Mouse (Mus musculus): ENCODE data around the gene Hcst. TPM values are rescaled to one million over a fixed set of nuclear protein-coding genes. Genes with fewer than 3 reads are reported as not detected.

The Hcst gene
- polyA plus RNA-seq, 1 experiment from 2014 or later, result 1.0 TPM

DNA sequence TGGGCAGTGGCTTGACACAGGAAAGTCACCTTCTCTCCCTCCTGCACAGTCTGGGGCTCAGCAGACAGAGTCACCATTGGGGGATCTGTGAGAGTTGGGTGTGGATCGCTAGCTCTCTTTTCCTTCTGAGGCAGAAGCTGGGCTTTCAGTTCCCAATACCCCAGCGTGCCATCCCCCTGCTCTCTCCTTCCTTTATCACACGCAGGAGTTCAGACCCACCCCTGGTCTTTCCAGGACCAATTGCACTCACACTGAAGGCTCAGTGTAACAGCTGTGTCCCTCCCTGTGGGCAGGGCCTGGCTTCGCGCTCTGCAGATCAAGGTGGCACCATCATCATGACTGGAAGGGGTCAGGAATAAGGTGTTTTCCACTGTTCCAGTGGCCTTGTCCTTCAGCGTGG is 34.6 kb upstream of the Hcst start:
- ATAC-seq (replicated peaks; ENCODE audit: low FRiP score), result no peak
- Histone ChIP-seq H3K27me3 (ENCODE audit: control insufficient read depth, insufficient read depth, low read length) (peaks cover 67% of the 10 kb centered on the region), H3K9ac (ENCODE audit: low read length) (no peak overlapping the region), H3K9me3 (ENCODE audit: control insufficient read depth, low read length) (no peaks in the 10 kb centered on the region), H3K36me3 (ENCODE audit: control insufficient read depth, insufficient read depth, low read length) (no peaks in the 10 kb centered on the region), H3K4me1 (replicated peaks; ENCODE audit: control insufficient read depth, insufficient read depth, low read length) (peaks cover 14% of the 10 kb centered on the region), H3K27ac (ENCODE audit: low read depth, low read length) (no peak overlapping the region), H3K4me3 (ENCODE audit: low read depth, low read length) (no peak overlapping the region), H3K4me2 (ENCODE audit: low read depth, low read length, severe bottlenecking) (no peak overlapping the region)
- WGBS, result 6% methylated on average over 6 of the region's 6 CpGs
- DNase-seq (ENCODE audit: low spot score), result no peak

DNA sequence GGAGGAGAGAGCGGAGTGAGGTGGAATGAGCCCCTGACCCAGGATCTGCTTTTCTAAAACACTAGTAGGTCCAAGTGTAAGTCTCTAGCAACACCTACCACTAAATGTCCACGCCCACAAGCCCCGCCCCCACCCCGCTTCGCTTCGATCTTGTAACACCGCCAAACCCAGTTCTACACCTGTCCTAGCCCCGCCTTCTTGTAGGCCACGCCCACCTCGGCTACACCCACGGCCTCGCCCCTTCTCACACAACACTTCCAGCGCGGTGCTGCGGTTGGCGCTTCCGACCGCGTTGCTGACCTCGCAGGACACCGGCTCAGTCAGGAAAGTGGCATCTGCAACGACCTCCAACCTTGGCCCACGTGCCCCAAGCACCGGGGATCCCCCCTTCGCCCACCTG is 34.1 kb upstream of the Hcst start:
- no peaks in the 10 kb centered on the region for H3K9me3 ChIP-seq (ENCODE audit: control insufficient read depth, low read length)
- H3K9ac ChIP-seq (ENCODE audit: low read length), result no peak overlapping the region
- H3K36me3 ChIP-seq (ENCODE audit: control insufficient read depth, insufficient read depth, low read length), result no peaks in the 10 kb centered on the region
- H3K4me3 ChIP-seq (ENCODE audit: low read depth, low read length), result no peak overlapping the region
- ATAC-seq (replicated peaks; ENCODE audit: low FRiP score), result no peak
- H3K4me1 ChIP-seq (replicated peaks; ENCODE audit: control insufficient read depth, insufficient read depth, low read length), result peaks cover 14% of the 10 kb centered on the region
- no peak overlapping the region for H3K27ac ChIP-seq (ENCODE audit: low read depth, low read length)
- no peak overlapping the region for H3K4me2 ChIP-seq (ENCODE audit: low read depth, low read length, severe bottlenecking)
- H3K27me3 ChIP-seq (ENCODE audit: control insufficient read depth, insufficient read depth, low read length), result peaks cover 63% of the 10 kb centered on the region
- DNase-seq (ENCODE audit: low spot score), result no peak
- WGBS, result 2% methylated on average over 25 of the region's 25 CpGs

DNA sequence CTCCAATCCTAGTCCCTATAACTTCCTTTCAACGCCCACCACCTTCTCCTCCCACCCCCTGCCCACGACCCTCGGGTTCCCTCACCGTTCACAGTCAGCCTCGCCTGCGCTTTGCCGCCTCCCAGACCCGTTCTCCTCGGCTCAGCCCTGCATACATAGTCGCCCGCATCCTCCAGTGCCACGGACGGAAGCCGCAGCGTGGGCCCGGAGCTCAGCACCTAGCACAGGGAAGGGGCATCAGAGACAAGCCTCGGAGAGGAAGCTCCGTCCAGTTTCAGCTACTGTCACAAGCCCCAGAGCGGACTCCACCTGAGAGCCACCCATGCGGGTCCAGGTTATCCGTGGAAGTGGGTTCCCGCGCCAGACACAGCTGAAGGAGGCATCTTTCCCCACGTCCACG is 33.7 kb upstream of the Hcst start:
- ATAC-seq (replicated peaks; ENCODE audit: low FRiP score), result no peak
- Histone ChIP-seq H3K4me1 (replicated peaks; ENCODE audit: control insufficient read depth, insufficient read depth, low read length) (peaks cover 14% of the 10 kb centered on the region), H3K4me2 (ENCODE audit: low read depth, low read length, severe bottlenecking) (no peak overlapping the region), H3K9me3 (ENCODE audit: control insufficient read depth, low read length) (no peaks in the 10 kb centered on the region), H3K4me3 (ENCODE audit: low read depth, low read length) (no peak overlapping the region), H3K36me3 (ENCODE audit: control insufficient read depth, insufficient read depth, low read length) (no peaks in the 10 kb centered on the region), H3K27me3 (ENCODE audit: control insufficient read depth, insufficient read depth, low read length) (peaks cover 59% of the 10 kb centered on the region), H3K9ac (ENCODE audit: low read length) (no peak overlapping the region), H3K27ac (ENCODE audit: low read depth, low read length) (no peak overlapping the region)
- 15% methylated on average over 25 of the region's 25 CpGs for WGBS
- DNase-seq (ENCODE audit: low spot score), result no peak

DNA sequence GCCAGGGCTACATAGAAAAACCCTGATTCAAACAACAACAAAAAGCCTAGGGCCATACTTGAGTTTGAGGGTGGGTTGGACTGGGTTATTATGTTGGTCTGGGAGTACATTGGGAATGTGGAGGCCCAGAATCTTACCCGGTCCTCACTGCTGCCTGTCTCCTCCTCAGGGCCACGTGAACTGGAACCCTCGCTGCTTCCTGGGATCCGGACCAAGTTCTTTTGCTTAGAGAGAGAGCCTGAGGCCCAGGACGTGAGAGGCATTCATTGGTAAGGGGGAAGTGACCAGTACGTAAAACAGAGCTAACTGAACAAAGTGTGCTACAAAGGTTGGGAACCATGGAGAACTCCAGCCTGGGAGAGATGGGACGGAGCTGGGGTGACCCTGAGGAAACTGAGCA is 30.6 kb upstream of the Hcst start:
- Histone ChIP-seq H3K4me2 (ENCODE audit: low read depth, low read length, severe bottlenecking) (no peak overlapping the region), H3K27ac (ENCODE audit: low read depth, low read length) (no peak overlapping the region), H3K36me3 (ENCODE audit: control insufficient read depth, insufficient read depth, low read length) (no peaks in the 10 kb centered on the region), H3K4me3 (ENCODE audit: low read depth, low read length) (no peak overlapping the region), H3K27me3 (ENCODE audit: control insufficient read depth, insufficient read depth, low read length) (peaks cover 29% of the 10 kb centered on the region), H3K4me1 (replicated peaks; ENCODE audit: control insufficient read depth, insufficient read depth, low read length) (0 out of 2 replicates have a peak, but pooled peaks cover 3% of the 10 kb centered on the region), H3K9ac (ENCODE audit: low read length) (no peak overlapping the region), H3K9me3 (ENCODE audit: control insufficient read depth, low read length) (no peaks in the 10 kb centered on the region)
- 70% methylated on average over 7 of the region's 7 CpGs for WGBS
- ATAC-seq (replicated peaks; ENCODE audit: low FRiP score) (no peak), DNase-seq (ENCODE audit: low spot score) (no peak)

DNA sequence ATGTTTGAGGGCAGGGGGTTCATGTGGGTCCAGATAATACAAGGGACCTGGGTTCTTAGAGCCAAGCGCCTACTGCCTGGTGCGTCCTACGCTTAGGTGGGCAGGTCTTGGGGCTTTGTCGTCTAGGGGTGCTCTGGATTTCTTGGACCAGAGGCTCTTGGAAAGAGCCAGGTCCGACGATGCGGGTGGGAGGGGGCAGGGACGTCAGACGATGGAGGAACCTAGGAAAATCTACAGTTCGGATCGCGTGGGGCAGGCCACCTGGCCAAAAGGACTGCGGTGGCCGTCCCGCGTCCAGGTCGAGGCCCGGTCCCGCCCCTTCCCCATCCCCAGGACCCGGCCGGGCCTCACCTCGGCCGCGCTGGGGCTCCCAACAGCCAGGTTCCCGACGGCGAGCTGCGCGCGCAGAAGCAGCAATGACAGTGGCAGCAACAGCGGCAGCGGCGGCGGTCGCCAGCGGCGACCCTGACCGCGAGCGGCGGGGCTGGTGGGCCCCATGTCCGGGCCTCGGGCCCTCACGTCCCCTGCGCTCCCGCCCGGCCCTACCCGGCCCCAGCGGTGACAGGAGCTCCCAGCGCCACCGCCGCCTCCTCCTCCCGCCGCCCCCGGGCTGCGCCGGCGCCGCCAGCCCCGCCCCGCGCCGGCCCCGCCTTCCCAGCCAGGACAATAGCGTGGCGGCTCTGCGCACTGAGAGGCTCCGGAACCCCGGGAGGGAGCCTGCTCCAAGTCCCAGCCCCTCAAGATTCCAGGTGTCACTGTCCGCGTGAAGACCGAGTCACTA is 25.5 kb upstream of the Hcst start, which contains the start of gene Aplp1:
Gene Aplp1, minus strand, starts transcription at position 565 of the 781 bp plus-strand sequence.
- Histone ChIP-seq H3K36me3 (ENCODE audit: control insufficient read depth, insufficient read depth, low read length) (no peaks in the 10 kb centered on the region), H3K9me3 (ENCODE audit: control insufficient read depth, low read length) (no peaks in the 10 kb centered on the region), H3K4me1 (replicated peaks; ENCODE audit: control insufficient read depth, insufficient read depth, low read length) (peaks cover 5% of the 10 kb centered on the region), H3K27ac (ENCODE audit: low read depth, low read length) (peak within 1 kb of the TSS; percentile 75), H3K4me2 (ENCODE audit: low read depth, low read length, severe bottlenecking) (peak within 1 kb of the TSS; percentile 79), H3K4me3 (ENCODE audit: low read depth, low read length) (peak within 1 kb of the TSS; percentile 75), H3K27me3 (ENCODE audit: control insufficient read depth, insufficient read depth, low read length) (no peaks in the 10 kb centered on the region), H3K9ac (ENCODE audit: low read length) (peak within 1 kb of the TSS; percentile 74)
- under 1% methylated on average over 69 of the region's 72 CpGs for WGBS
- ATAC-seq (replicated peaks; ENCODE audit: low FRiP score), result peak; percentile 82
- DNase-seq (ENCODE audit: low spot score), result peak; percentile 87

DNA sequence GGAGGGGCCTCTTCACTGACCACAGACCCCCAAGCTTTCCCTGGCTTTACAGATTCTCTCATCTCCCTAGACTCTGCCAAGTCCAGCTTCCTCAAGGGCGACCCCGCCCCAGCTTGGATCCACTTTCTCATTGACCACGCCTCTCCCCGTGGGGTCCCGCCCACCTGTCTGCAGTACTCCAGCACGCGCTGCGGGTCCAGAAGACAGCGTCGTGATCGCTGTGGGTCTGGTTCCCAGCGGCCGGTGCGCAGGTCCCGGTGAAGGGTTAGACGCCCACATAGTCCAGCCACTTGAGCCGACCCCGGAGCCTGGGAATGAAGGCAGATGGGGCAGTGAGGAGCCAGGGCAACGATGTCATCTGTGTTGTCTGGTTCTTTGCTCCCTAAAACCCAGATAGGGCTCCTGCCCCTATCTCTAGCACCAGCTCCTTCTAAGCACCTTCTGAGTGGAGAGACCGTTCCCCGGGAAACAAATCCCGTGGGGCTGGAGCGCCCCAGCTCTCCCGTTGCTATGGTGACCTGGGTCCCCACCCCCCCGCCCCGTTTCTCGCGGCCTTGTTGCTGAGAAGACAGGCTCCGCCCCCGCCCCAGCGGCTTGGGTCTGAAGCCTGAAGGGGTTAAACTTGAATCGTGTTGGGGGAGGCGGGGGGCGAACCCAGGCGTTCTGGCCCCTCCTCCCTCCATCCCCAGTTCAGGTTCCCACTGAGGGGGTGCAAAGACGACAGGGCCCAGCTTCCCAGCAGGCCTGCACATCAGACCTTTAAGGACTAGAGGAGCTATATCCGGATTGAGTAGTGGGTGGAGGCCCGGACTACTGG is 24.7 kb upstream of the Hcst start:
- Histone ChIP-seq H3K9me3 (ENCODE audit: control insufficient read depth, low read length) (no peaks in the 10 kb centered on the region), H3K36me3 (ENCODE audit: control insufficient read depth, insufficient read depth, low read length) (no peaks in the 10 kb centered on the region), H3K9ac (ENCODE audit: low read length) (peak overlapping the region; percentile 74), H3K4me3 (ENCODE audit: low read depth, low read length) (peak overlapping the region; percentile 75), H3K4me1 (replicated peaks; ENCODE audit: control insufficient read depth, insufficient read depth, low read length) (peaks cover 5% of the 10 kb centered on the region), H3K4me2 (ENCODE audit: low read depth, low read length, severe bottlenecking) (peak overlapping the region; percentile 79), H3K27ac (ENCODE audit: low read depth, low read length) (peak overlapping the region; percentile 75), H3K27me3 (ENCODE audit: control insufficient read depth, insufficient read depth, low read length) (no peaks in the 10 kb centered on the region)
- DNase-seq (ENCODE audit: low spot score) (peak; percentile 89), ATAC-seq (replicated peaks; ENCODE audit: low FRiP score) (peak; percentile 51)
- WGBS, result under 1% methylated on average over 38 of the region's 38 CpGs

DNA sequence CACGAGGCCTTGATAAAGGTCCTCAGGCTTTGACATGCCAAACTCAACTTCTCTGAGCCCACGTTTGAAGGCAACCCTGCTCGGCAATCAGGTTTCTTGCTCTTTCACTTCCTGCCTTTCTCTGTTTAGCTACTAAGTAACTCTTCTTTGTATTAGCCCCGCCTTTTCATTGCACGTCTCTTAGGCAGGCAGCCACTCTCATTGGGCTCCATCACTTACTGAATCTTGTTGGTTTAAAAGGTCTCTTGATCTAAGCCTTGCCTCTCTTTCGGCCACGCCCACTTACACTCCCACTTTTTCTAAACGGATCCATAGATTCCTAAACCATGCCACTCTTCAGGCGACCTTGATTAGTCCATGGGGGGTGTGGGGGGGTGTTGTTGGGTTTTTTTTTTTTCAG is 24.0 kb upstream of the Hcst start:
- peaks cover 5% of the 10 kb centered on the region for H3K4me1 ChIP-seq (replicated peaks; ENCODE audit: control insufficient read depth, insufficient read depth, low read length)
- peak overlapping the region; percentile 75; the same call in 1 of the 2 replicates for H3K4me3 ChIP-seq (ENCODE audit: low read depth, low read length)
- 19% methylated on average over 9 of the region's 9 CpGs for WGBS
- H3K9ac ChIP-seq (ENCODE audit: low read length), result no peak overlapping the region
- DNase-seq (ENCODE audit: low spot score) (no peak), ATAC-seq (replicated peaks; ENCODE audit: low FRiP score) (no peak)
- H3K9me3 ChIP-seq (ENCODE audit: control insufficient read depth, low read length), result no peaks in the 10 kb centered on the region
- peak overlapping the region; percentile 79 for H3K4me2 ChIP-seq (ENCODE audit: low read depth, low read length, severe bottlenecking)
- H3K27me3 ChIP-seq (ENCODE audit: control insufficient read depth, insufficient read depth, low read length), result no peaks in the 10 kb centered on the region
- H3K36me3 ChIP-seq (ENCODE audit: control insufficient read depth, insufficient read depth, low read length), result no peaks in the 10 kb centered on the region
- H3K27ac ChIP-seq (ENCODE audit: low read depth, low read length), result no peak overlapping the region

DNA sequence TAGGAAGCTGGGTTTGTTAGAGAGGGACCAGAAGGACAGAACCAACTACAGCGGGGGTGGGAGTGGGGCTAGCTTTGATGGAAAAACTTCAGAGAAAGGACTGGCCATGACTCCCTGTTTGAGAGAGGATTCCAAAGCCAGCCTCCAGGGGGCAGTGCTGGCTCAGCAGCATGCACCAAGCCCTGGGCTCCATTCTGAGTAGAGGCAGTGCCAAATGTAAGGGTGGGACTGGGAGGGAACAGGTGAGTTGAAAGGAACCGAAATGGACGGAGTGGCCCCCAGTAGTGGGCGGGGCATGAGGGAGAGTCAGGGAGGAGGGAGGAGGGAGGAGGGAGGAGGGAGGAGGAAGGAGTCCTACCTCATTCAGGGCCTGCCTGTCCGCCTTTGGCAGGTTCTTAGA is 21.0 kb upstream of the Hcst start:
- H3K27me3 ChIP-seq (ENCODE audit: control insufficient read depth, insufficient read depth, low read length), result no peaks in the 10 kb centered on the region
- WGBS, result 46% methylated on average over 2 of the region's 5 CpGs

More for the DNA sequence above, 21.0 kb upstream of the Hcst start:
- H3K9ac ChIP-seq (ENCODE audit: low read length), result no peak overlapping the region
- ATAC-seq (replicated peaks; ENCODE audit: low FRiP score) (no peak), DNase-seq (ENCODE audit: low spot score) (peak; percentile 81)
- no peak overlapping the region for H3K27ac ChIP-seq (ENCODE audit: low read depth, low read length)
- no peak overlapping the region for H3K4me2 ChIP-seq (ENCODE audit: low read depth, low read length, severe bottlenecking)
- no peaks in the 10 kb centered on the region for H3K36me3 ChIP-seq (ENCODE audit: control insufficient read depth, insufficient read depth, low read length)
- no peaks in the 10 kb centered on the region for H3K9me3 ChIP-seq (ENCODE audit: control insufficient read depth, low read length)
- no peak overlapping the region for H3K4me3 ChIP-seq (ENCODE audit: low read depth, low read length)
- H3K4me1 ChIP-seq (replicated peaks; ENCODE audit: control insufficient read depth, insufficient read depth, low read length), result peaks cover 5% of the 10 kb centered on the region

Measured in forebrain, embryonic 11.5 days (tissue).